Mouse (Mus musculus): Measurements from ENCODE around the gene Rpl26. TPM values are rescaled to one million over a fixed set of nuclear protein-coding genes. Genes with fewer than 3 reads are reported as not detected.

Gene Rpl26
- polyA plus RNA-seq, 1 experiment from 2014 or later: 1,103 TPM

- Histone ChIP-seq H3K4me2 (no peak overlapping the region), H3K27ac (ENCODE audit: low read depth) (no peak overlapping the region), H3K9me3 (ENCODE audit: low read depth, low read length) (no peaks in the 10 kb centered on the region), H3K36me3 (ENCODE audit: insufficient read depth) (no peaks in the 10 kb centered on the region), H3K27me3 (ENCODE audit: insufficient read depth, low read length) (no peaks in the 10 kb centered on the region), H3K4me1 (ENCODE audit: insufficient read depth) (0 out of 2 replicates have a peak, but pooled peaks cover 3% of the 10 kb centered on the region), H3K9ac (no peak overlapping the region), H3K4me3 (ENCODE audit: low read depth, low read length) (no peak overlapping the region)
- TF ChIP-seq CTCF (IDR thresholded peaks at IDR 0.05; ENCODE audit: low read depth): no peak
- ATAC-seq (ENCODE audit: insufficient read depth): no peak
- 21% methylated on average over 2 of the region's 2 CpGs for WGBS
- peak; percentile 33 for DNase-seq
Observed at GRCm38 (mm10) chr11:68890625-68891024, 10.8 kb upstream of the Rpl26 start.

GRCm38 (mm10) chr11:68891823-68892222 is 9.6 kb upstream of the Rpl26 start:
- Histone ChIP-seq H3K27ac (ENCODE audit: low read depth) (no peak overlapping the region), H3K36me3 (ENCODE audit: insufficient read depth) (no peaks in the 10 kb centered on the region), H3K27me3 (ENCODE audit: insufficient read depth, low read length) (no peaks in the 10 kb centered on the region), H3K4me3 (ENCODE audit: low read depth, low read length) (no peak overlapping the region), H3K4me2 (no peak overlapping the region), H3K4me1 (ENCODE audit: insufficient read depth) (0 out of 2 replicates have a peak, but pooled peaks cover 3% of the 10 kb centered on the region), H3K9me3 (ENCODE audit: low read depth, low read length) (no peaks in the 10 kb centered on the region), H3K9ac (no peak overlapping the region)
- 36% methylated on average over 5 of the region's 5 CpGs for WGBS
- TF ChIP-seq CTCF (IDR thresholded peaks at IDR 0.05; ENCODE audit: low read depth): no peak
- no peak for ATAC-seq (ENCODE audit: insufficient read depth)
- no peak for DNase-seq

- peak; percentile 40 for DNase-seq
- ATAC-seq (ENCODE audit: insufficient read depth): no peak; the same call in 1 of the 2 replicates
- no peak overlapping the region for H3K4me2 ChIP-seq
Observed at GRCm38 (mm10) chr11:68892233-68892832, 9.1 kb upstream of the Rpl26 start.

GRCm38 (mm10) chr11:68893911-68894464 is 7.4 kb upstream of the Rpl26 start:
- ATAC-seq (ENCODE audit: insufficient read depth) (no peak), DNase-seq (no peak)
- no peak for TF ChIP-seq CTCF (IDR thresholded peaks at IDR 0.05; ENCODE audit: low read depth)
- WGBS: 58% methylated on average over 12 of the region's 12 CpGs
- H3K4me3 ChIP-seq (ENCODE audit: low read depth, low read length): no peak overlapping the region
- H3K4me2 ChIP-seq: no peak overlapping the region
- H3K9me3 ChIP-seq (ENCODE audit: low read depth, low read length): no peaks in the 10 kb centered on the region
- H3K27me3 ChIP-seq (ENCODE audit: insufficient read depth, low read length): no peaks in the 10 kb centered on the region
- no peak overlapping the region for H3K27ac ChIP-seq (ENCODE audit: low read depth)
- 0 out of 2 replicates have a peak, but pooled peaks cover 3% of the 10 kb centered on the region for H3K4me1 ChIP-seq (ENCODE audit: insufficient read depth)
- no peaks in the 10 kb centered on the region for H3K36me3 ChIP-seq (ENCODE audit: insufficient read depth)
- no peak overlapping the region for H3K9ac ChIP-seq

More at GRCm38 (mm10) chr11:68892233-68892832, 9.1 kb upstream of the Rpl26 start:
- Histone ChIP-seq H3K36me3 (ENCODE audit: insufficient read depth) (no peaks in the 10 kb centered on the region), H3K4me3 (ENCODE audit: low read depth, low read length) (no peak overlapping the region), H3K9ac (no peak overlapping the region), H3K4me1 (ENCODE audit: insufficient read depth) (0 out of 2 replicates have a peak, but pooled peaks cover 3% of the 10 kb centered on the region), H3K27ac (ENCODE audit: low read depth) (no peak overlapping the region), H3K27me3 (ENCODE audit: insufficient read depth, low read length) (no peaks in the 10 kb centered on the region), H3K9me3 (ENCODE audit: low read depth, low read length) (no peaks in the 10 kb centered on the region)
- no peak for TF ChIP-seq CTCF (IDR thresholded peaks at IDR 0.05; ENCODE audit: low read depth)
- whole genome bisulfite sequencing: 50% methylated on average over 15 of the region's 15 CpGs

GRCm38 (mm10) chr11:68896247-68896646 is 5.1 kb upstream of the Rpl26 start:
- 85% methylated on average over 5 of the region's 5 CpGs for WGBS
- no peak overlapping the region for H3K4me3 ChIP-seq (ENCODE audit: low read depth, low read length)
- no peak for ATAC-seq (ENCODE audit: insufficient read depth)

GRCm38 (mm10) chr11:68897120-68897519 is 4.3 kb upstream of the Rpl26 start:
- H3K36me3 ChIP-seq (ENCODE audit: insufficient read depth): no peaks in the 10 kb centered on the region
- no peak overlapping the region for H3K27ac ChIP-seq (ENCODE audit: low read depth)
- DNase-seq: peak; percentile 76
- 53% methylated on average over 4 of the region's 4 CpGs for WGBS
- no peaks in the 10 kb centered on the region for H3K9me3 ChIP-seq (ENCODE audit: low read depth, low read length)
- H3K27me3 ChIP-seq (ENCODE audit: insufficient read depth, low read length): no peaks in the 10 kb centered on the region
- peaks cover 3% of the 10 kb centered on the region; the same call in 1 of the 2 replicates for H3K4me1 ChIP-seq (ENCODE audit: insufficient read depth)
- no peak overlapping the region for H3K4me2 ChIP-seq
- peak; percentile 83 for TF ChIP-seq CTCF (IDR thresholded peaks at IDR 0.05; ENCODE audit: low read depth)
- H3K9ac ChIP-seq: no peak overlapping the region
- H3K4me3 ChIP-seq (ENCODE audit: low read depth, low read length): no peak overlapping the region
- no peak for ATAC-seq (ENCODE audit: insufficient read depth)

More at GRCm38 (mm10) chr11:68896247-68896646, 5.1 kb upstream of the Rpl26 start:
- Histone ChIP-seq H3K9me3 (ENCODE audit: low read depth, low read length) (no peaks in the 10 kb centered on the region), H3K4me1 (ENCODE audit: insufficient read depth) (peaks cover 6% of the 10 kb centered on the region; the same call in 1 of the 2 replicates), H3K27me3 (ENCODE audit: insufficient read depth, low read length) (no peaks in the 10 kb centered on the region), H3K4me2 (no peak overlapping the region), H3K36me3 (ENCODE audit: insufficient read depth) (no peaks in the 10 kb centered on the region), H3K27ac (ENCODE audit: low read depth) (no peak overlapping the region), H3K9ac (no peak overlapping the region)
- no peak for DNase-seq
- no peak for TF ChIP-seq CTCF (IDR thresholded peaks at IDR 0.05; ENCODE audit: low read depth)

GRCm38 (mm10) chr11:68897838-68898237 is 3.5 kb upstream of the Rpl26 start:
- 54% methylated on average over 6 of the region's 6 CpGs for WGBS
- H3K9me3 ChIP-seq (ENCODE audit: low read depth, low read length): no peaks in the 10 kb centered on the region
- peaks cover 5% of the 10 kb centered on the region for H3K36me3 ChIP-seq (ENCODE audit: insufficient read depth)
- no peak for ATAC-seq (ENCODE audit: insufficient read depth)
- no peak overlapping the region for H3K27ac ChIP-seq (ENCODE audit: low read depth)
- peaks cover 3% of the 10 kb centered on the region; the same call in 1 of the 2 replicates for H3K4me1 ChIP-seq (ENCODE audit: insufficient read depth)
- H3K9ac ChIP-seq: no peak overlapping the region
- DNase-seq: no peak
- TF ChIP-seq CTCF (IDR thresholded peaks at IDR 0.05; ENCODE audit: low read depth): no peak
- H3K4me2 ChIP-seq: no peak overlapping the region
- H3K27me3 ChIP-seq (ENCODE audit: insufficient read depth, low read length): no peaks in the 10 kb centered on the region
- no peak overlapping the region for H3K4me3 ChIP-seq (ENCODE audit: low read depth, low read length)

All from lung, embryonic 14.5 days (tissue).